Mouse (Mus musculus) bone marrow macrophage, adult 2 months (primary cell): ENCODE results near the gene Pdx1.

ENCODE experiments used
- CTCF ChIP-seq: IDR thresholded peaks from 2 replicates; pipeline ENCODE4 v1.5.1; 2012; ENCODE audit warnings: low read depth, mild to moderate bottlenecking, low read length, moderate library complexity
- POLR2A ChIP-seq: IDR thresholded peaks from 2 replicates; pipeline ENCODE4 v1.6.1; 2012; ENCODE audit warnings: mild to moderate bottlenecking, low read depth, low read length, borderline replicate concordance

DNA sequence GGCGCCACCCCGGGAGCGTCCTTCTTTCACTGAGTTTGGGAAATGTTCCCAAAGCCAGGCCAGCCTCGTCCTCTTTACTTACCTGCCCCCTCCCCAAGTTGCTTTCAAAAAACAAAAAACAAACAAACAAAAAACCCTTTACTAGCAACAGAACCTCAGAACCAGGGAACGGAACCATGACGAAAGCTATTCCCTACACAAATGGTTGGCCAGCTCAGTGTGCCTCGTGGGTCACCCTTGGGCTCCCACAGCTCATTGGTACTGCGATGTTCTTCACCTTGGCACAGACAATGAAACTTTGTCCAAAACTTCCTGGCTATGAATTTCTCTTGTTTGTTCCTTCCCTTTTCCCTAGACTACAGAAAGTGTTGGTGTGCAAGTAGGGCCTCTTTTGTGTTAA is 32.4 kb downstream of the Pdx1 start:
- no peak for TF ChIP-seq CTCF
- TF ChIP-seq POLR2A = no peak
